In genomic region chr2:24809746-24810145, GRCm38 (mm10) we compare ENCODE assay signal across 29 mouse cellular contexts. TPM values are rescaled to one million over a fixed set of nuclear protein-coding genes. Genes with fewer than 3 reads are reported as not detected.
"Had no signal": no experiment of that assay in that cellular context is flagged by ENCODE, and none has a peak within 500 bp of the region (broad histone marks: within the 10 kb centered on the region; RNA-seq: fewer than 3 reads in every experiment).

No protein-coding gene starts in this region.

- H3K4me3 ChIP-seq: embryonic facial prominence, embryonic 10.5 days; embryonic facial prominence, embryonic 12.5 days; embryonic facial prominence, embryonic 13.5 days; embryonic facial prominence, embryonic 15.5 days; erythroblast, embryonic 14.5 days; forebrain, embryonic 10.5 days; forebrain, embryonic 12.5 days; forebrain, embryonic 13.5 days; forebrain, embryonic 15.5 days; gastrocnemius, adult 2 months; heart, adult 2 months; heart, embryonic 10.5 days had no signal

- H3K27me3 ChIP-seq: embryonic facial prominence, embryonic 12.5 days; embryonic facial prominence, embryonic 13.5 days; embryonic facial prominence, embryonic 15.5 days; forebrain, embryonic 12.5 days; forebrain, embryonic 13.5 days; forebrain, embryonic 15.5 days had no signal

- DNase-seq: cerebellum, postnatal 10 days; cerebellum, postnatal 14 days; cerebellum, postnatal 25 days; cerebellum, postnatal 36 days; embryo, embryonic 11 days; forebrain, postnatal 0 days; gastrocnemius, adult 2 months; gastrocnemius, postnatal 10 days; gastrocnemius, postnatal 14 days; gastrocnemius, postnatal 25 days; gastrocnemius, postnatal 36 days; heart, adult 11 months; heart, adult 18-20 months; heart, adult 2 months had no signal

- H3K9me3 ChIP-seq: embryonic facial prominence, embryonic 10.5 days; embryonic facial prominence, embryonic 12.5 days; embryonic facial prominence, embryonic 13.5 days; embryonic facial prominence, embryonic 15.5 days; forebrain, embryonic 10.5 days; forebrain, embryonic 12.5 days; forebrain, embryonic 13.5 days; forebrain, embryonic 15.5 days; heart, embryonic 10.5 days had no signal

- H3K4me2 ChIP-seq: embryonic facial prominence, embryonic 12.5 days; embryonic facial prominence, embryonic 13.5 days; embryonic facial prominence, embryonic 15.5 days; forebrain, embryonic 12.5 days; forebrain, embryonic 13.5 days; forebrain, embryonic 15.5 days; heart, embryonic 11.5 days had no signal

- H3K27ac ChIP-seq: embryonic facial prominence, embryonic 10.5 days; embryonic facial prominence, embryonic 12.5 days; embryonic facial prominence, embryonic 13.5 days; embryonic facial prominence, embryonic 15.5 days; forebrain, embryonic 10.5 days; forebrain, embryonic 12.5 days; forebrain, embryonic 13.5 days; forebrain, embryonic 15.5 days; gastrocnemius, adult 2 months; heart, adult 2 months; heart, embryonic 10.5 days had no signal

- H3K4me1 ChIP-seq: embryonic facial prominence, embryonic 10.5 days; embryonic facial prominence, embryonic 12.5 days; embryonic facial prominence, embryonic 13.5 days; embryonic facial prominence, embryonic 15.5 days; forebrain, embryonic 10.5 days; forebrain, embryonic 12.5 days; forebrain, embryonic 13.5 days; forebrain, embryonic 15.5 days had no signal

- ATAC-seq: forebrain, embryonic 13.5 days; forebrain, embryonic 14.5 days; forebrain, embryonic 15.5 days; forebrain, postnatal 0 days had no signal

- H3K9ac ChIP-seq: embryonic facial prominence, embryonic 12.5 days; embryonic facial prominence, embryonic 13.5 days; embryonic facial prominence, embryonic 15.5 days; forebrain, embryonic 12.5 days; forebrain, embryonic 13.5 days; forebrain, embryonic 15.5 days; forebrain, postnatal 0 days had no signal

RNA-seq across cellular contexts. Expression of gene Cacna1b, which starts 46.8 kb away (rescaled TPM):
- total RNA-seq: common myeloid progenitor, adult 5-6 weeks; gastrocnemius, adult 18-20 months; gastrocnemius, adult 8-10 months had no signal
